Mouse (Mus musculus) E14TG2a.4 (cell line): Measurements from ENCODE around the gene Bend7.

ENCODE experiments used
- CTCF ChIP-seq: conservative IDR thresholded peaks from 2 replicates; pipeline ENCODE4 v1.5.1; 2014; ENCODE audit warnings: low read length
- NANOG ChIP-seq: IDR thresholded peaks from 2 replicates; pipeline ENCODE4 v1.6.1; 2014; ENCODE audit warnings: borderline replicate concordance, low read length, mixed read lengths
- POU5F1 ChIP-seq: IDR thresholded peaks from 2 replicates; pipeline ENCODE4 v1.6.1; 2014; ENCODE audit warnings: low read length, borderline replicate concordance

DNA sequence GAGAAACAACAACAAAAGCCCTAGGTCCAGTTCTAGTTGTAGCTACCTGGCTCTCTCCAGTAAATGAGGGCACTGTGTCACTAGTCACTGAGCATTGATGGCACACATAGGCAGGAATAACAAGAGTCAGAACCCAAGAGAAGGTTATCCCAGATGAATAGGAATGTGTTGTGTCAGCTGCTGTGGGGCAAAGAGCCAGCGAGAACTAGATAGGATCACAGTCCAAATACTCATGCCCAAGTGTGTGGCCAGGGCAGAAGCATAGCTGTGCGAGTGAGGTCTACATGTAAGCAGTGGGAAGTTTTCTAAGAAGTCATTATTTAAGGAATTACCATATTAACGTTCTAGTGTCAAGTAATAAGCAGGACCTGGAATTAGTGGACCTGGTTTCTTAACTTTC, 37.7 kb upstream of the Bend7 start:
- TF ChIP-seq CTCF: no peak
- TF ChIP-seq NANOG: no peak
- TF ChIP-seq POU5F1: no peak
